Mouse (Mus musculus): ENCODE data around the gene Tunar.

- TF ChIP-seq CTCF (IDR thresholded peaks at IDR 0.05; ENCODE audit: borderline replicate concordance, insufficient read depth, low read length): no peak
- no peak for TF ChIP-seq POLR2A (IDR thresholded peaks at IDR 0.05; ENCODE audit: low read depth, low read length)
Observed at GRCm38 (mm10) chr12:105327051-105327450, 6.6 kb upstream of the Tunar start.
